In the genomic region with DNA sequence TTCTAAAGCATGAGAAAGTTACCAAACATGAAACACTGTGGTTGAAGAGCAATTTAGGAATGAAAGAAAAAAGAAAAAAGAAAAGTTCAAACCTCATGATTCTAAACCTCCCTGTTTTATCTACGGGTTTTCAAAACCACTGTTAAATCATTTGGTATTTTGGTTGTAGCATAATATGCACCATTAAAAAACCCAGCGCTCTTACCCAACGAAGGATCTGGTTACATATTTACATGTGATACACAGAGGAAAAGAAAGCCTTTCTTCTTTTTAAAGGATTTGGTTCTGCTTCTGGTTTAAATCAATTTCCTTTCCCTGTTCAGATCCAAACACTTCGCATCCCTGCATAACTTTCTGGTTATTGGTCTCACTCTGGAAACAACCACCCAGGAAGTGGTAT, we compare ENCODE assay signal across 16 mouse cellular contexts.
"Had no signal": no experiment of that assay in that cellular context is flagged by ENCODE, and none has a peak within 500 bp of the region (broad histone marks: within the 10 kb centered on the region; RNA-seq: fewer than 3 reads in every experiment).

No protein-coding gene starts in this region.

- H3K36me3 ChIP-seq: kidney, embryonic 15.5 days; liver, embryonic 15.5 days; lung, embryonic 15.5 days; midbrain, embryonic 10.5 days; midbrain, embryonic 13.5 days had no signal

- ATAC-seq: midbrain, embryonic 13.5 days; midbrain, embryonic 16.5 days had no signal

- H3K4me1 ChIP-seq: liver, embryonic 15.5 days; midbrain, embryonic 10.5 days; midbrain, embryonic 13.5 days had no signal

- DNase-seq: kidney, adult 8-10 months; kidney, postnatal 14 days; kidney, postnatal 4 days; lung, adult 18-20 months; lung, postnatal 10 days; lung, postnatal 36 days; thymus, adult 18-20 months; thymus, postnatal 36 days had no signal

- H3K9ac ChIP-seq: kidney, embryonic 15.5 days; liver, embryonic 15.5 days; lung, embryonic 15.5 days; midbrain, embryonic 13.5 days had no signal

- H3K27ac ChIP-seq: kidney, embryonic 15.5 days; liver, embryonic 15.5 days; lung, embryonic 15.5 days; midbrain, embryonic 10.5 days; midbrain, embryonic 13.5 days had no signal

- H3K4me3 ChIP-seq: kidney, embryonic 15.5 days; liver, embryonic 15.5 days; lung, embryonic 15.5 days; megakaryocyte, embryonic 14.5 days; midbrain, embryonic 10.5 days; midbrain, embryonic 13.5 days had no signal

- H3K4me2 ChIP-seq: kidney, embryonic 15.5 days; liver, embryonic 11.5 days; liver, embryonic 15.5 days; lung, embryonic 15.5 days; midbrain, embryonic 13.5 days had no signal

- H3K27me3 ChIP-seq: kidney, embryonic 15.5 days; liver, embryonic 15.5 days; lung, embryonic 15.5 days; midbrain, embryonic 13.5 days had no signal

- H3K9me3 ChIP-seq: kidney, embryonic 15.5 days; liver, embryonic 15.5 days; lung, embryonic 15.5 days; midbrain, embryonic 10.5 days; midbrain, embryonic 13.5 days had no signal
